Mouse (Mus musculus) retina, adult 2 months (tissue): ENCODE measurements at regions not wholly inside any gene's neighbourhood (a gene's known extent, or its start where the extent isn't known, plus 50 kb on each side); places are given as distances from the start of the nearest gene placed in this dataset.
"Not testable (repeated sequence)": the region's sequence is repeated elsewhere in the genome, so short reads cannot be mapped to it uniquely, and the experiment has no call there.

Source experiments
- DNase-seq: peaks from one replicate; pipeline ENCODE4 v3.0.0-alpha.2; 2012; ENCODE audit warnings: low read depth, low spot score

DNA sequence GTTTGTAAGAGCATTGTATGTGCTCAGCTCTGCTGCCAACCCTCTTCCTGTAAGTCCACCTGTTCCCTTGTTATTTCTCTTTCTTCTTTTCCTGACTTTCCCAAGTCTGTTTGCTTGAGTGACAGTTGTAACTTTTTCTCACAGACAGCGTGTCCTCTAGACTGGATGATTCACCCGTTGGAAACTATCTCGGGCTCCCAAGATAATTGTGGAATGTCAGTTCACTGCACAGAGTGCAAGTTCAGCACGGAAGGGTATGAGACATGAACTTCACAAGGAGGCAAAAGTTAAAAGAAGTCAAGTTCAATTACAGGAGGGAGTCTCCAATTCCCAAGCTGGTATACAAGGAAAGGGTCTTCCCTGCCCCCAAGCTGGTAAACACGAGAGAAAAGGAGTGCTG, 112.5 kb upstream of the Gm5148 start:
- DNase-seq, result no peak

DNA sequence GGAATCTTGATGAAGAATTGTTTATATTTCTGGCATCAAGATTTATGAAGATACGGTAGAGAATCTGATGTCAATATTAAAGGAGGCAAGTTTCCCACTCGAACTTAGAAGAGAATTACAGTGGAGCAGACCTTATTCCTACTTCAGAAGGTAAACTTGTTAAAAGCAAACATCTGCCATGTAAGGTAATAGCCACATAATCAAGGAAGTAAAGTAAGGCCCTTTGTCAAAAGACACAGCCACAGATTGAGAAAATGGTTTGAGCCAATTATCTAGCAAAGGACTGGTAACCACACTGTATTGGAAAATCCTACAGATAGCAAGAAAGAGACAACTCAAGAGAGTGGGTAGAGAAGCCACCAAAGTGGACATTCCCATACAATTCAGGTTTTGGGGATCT, 111.4 kb upstream of the Gm5148 start:
- DNase-seq, result no peak

DNA sequence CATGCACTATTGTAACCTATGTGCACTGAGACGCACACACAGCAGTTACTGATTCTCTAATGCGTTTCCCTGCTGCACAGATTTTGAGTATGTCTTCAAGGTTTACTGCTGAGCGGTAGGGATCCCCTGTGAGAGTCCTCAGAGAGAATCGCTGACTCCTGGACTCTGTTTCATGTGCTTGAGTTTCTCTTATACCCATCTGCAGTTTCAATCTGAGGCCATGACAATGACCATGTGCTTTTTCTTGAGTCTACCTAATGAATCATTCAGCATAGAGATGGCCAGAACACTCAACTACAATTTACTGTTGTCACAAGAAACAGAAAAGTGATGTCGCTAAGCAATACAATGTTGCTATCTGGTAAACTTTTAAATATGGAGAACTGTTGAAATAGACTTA, 110.8 kb upstream of the Gm5148 start:
- DNase-seq, result no peak

DNA sequence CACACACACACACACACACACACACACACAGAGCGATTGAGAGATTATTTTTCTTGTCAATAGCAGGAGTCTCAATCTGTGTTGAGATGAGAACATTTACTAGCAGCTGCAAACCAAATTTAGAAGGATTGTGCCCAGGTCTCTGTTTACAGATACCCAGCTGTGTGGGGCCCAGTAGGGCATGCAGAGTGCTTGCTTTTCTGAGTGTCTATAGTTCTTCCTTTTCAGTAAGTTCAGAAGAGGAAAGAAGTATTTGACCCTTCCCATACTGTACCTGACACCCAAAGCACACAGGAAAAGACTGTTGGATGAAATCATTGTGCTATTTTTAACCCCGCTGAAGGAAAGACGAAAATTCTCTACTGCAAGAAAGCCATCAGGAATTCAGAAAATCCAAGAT, 110.3 kb upstream of the Gm5148 start:
- DNase-seq, result no peak

DNA sequence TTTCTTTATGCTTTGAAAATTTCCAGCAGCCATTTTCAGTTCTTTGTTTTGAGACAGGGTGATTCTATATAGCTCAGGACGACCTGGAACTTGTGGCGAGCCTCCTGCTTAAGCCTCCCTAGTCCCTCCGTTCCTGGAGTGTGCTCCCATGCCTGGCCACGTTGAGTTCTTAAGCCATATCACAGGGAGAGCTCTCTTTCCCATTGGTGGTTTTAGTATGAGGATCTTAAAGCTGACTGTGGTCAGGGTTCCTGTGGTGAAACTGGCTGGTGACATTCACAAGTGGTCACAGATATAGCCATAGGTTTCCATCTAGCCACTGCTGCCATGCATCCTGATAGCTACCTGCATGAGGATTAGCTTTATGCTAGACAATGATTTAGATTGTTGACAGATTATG, 109.1 kb upstream of the Gm5148 start:
- DNase-seq, result no peak

DNA sequence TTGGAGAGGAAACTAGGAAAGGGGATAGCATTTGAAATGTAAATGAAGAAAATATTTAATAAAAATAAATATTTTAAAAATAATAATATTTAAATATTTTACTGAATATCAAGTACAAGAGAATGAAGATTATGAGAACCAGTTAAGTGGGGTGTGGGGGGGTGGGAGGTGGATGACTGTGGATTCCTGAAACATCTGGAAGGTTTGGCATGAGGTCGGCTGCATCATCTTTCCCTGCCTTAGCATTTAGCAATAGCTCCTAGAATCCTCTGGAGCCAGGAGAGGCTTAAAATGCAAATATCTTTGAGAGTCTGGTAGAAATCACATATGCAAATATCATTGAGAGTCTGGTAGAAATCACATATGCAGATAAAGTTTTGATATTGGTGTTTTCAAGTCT, 103.3 kb upstream of the Gm5148 start:
- no peak for DNase-seq

DNA sequence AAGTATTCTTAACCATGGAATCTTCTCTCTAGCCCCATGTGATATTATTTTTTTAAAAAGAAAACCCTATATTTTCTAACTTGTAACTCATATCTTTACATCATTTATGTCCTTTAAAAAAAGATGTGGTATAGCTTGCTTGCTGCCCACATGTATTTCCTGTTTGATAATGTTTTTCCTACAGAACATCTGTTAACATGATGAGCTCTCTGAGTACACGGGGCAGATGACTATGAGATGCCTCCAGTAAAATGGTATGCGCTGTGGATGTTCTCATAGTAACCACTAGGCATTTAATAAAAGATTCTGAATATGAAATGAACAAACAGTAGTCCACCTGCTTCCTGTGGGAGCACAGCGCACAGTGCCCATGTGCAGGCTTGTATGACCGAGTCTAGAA, 101.3 kb upstream of the Gm5148 start:
- no peak for DNase-seq

DNA sequence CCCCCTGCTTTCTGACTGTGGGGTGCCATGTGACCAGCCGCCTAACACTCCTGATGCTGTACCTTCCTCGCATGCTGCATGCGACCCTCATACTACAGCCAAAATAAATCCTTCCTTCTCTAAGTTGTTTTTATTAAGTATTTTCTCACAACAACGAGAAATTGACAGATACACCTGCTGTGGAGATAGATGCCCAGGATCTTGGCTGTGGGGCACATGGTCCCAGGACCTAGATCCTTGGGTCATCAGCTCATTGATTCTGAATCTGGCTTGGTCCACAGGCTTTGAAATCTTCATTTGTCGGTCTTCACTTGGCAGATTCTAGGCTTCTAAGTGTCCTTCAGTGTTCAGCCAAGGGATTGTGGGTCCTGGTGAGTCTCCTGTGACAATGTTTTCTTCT, 100.4 kb upstream of the Gm5148 start:
- DNase-seq, result no peak

DNA sequence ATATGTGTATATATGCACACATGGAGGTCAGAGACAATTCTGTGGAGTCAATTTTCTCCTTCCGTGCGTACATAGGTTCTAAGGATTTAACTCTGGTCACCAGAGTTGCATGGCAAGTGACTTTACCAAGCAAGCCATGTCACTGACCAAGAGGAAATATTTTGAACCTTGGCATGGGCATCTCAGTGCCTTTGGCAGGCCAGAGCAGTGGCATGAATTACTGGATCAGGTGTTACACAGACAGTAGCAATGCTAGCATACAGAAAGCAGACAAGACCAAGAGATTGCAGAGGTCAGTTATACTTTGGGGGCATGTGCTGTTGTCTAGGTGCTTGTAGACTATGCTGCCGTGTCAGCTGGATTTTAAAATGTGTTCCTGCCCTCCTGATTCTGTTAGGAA, 95.2 kb upstream of the Gm5148 start:
- DNase-seq, result no peak

DNA sequence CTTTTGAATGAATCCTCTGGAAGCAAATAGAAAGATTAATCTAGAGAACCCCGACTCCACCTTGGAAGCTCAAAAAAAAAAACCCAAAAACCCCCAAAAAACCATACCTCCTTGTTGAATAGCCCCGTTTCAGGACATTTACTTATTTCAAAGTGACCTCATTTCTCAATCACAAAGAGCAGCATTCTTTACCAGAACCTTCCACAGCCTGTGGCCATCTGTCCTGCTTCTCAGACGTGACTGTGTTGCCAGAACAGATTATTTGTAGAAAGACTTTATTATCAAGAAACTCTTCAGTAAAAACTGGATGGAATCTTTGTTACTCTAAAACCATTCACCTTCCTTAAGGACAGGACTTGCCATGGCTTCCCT, 93.1 kb upstream of the Gm5148 start:
- no peak for DNase-seq

DNA sequence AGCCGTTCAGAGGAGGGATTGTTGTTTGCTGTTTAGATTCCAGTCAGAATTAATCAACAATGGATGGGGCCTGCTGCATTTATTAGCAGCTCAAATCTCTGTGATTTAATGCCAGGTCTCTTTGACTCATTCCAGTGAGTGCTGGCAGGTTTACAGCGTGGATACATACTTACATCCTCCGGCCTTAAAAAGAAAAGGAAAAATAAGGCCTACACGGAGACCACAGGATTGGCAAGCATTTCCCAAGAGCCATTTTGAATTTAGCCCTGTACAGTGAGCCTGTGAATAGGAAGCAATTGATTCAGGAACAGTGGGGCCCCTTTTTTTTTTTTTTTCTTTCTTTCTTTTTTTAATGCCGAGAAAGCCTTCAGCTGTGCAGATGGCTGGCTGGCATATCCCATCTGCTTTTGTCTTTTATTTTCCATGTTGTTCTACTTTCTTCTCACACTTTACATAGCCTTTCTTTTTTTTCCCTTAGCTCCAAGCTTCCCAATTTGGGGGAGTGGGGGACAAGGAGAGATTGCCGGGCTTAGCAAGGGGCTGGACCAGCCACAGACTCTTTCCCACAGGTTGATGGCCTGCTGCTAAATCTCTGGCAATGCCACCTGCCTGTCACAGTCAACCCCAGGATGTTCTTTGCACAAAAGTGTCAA, 92.6 kb upstream of the Gm5148 start:
- DNase-seq, result no peak

DNA sequence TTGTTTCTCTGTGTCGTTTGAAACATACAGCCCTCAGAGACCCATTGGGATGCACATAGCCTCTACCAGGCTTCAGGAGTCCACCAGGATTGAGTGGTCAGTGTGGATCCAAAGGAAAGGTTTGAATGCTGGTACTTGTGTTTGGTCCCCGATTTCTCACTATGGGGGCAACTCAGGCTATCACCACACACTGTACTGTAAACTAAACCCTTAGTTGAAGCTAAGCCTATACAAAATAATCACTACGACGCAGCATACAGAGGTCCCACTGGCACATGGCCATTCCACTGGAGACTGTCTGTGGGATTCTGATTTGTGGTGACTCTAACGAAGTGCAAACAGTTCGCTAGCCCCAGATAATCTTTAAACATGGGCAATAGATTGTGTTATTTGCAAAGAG, 91.5 kb upstream of the Gm5148 start:
- no peak for DNase-seq

DNA sequence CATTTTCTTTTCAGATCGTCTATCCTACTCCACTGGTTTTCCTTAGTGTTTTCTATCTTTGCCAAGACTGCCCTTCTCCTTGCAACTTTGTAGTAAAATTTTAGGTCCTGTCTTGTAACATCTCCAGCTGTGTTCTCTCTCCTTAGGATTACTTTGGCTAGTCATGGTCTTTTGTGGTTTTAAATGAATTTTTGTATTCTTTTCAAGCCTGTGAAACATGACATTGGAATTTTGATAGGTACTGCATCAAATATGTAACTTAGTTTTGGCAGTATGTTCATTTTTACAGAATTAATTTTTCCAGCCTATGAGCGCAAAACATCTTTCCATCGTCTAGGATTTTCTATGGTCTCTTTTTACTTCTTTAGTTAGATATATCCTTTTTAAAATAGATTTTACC, 88.6 kb upstream of the Gm5148 start:
- DNase-seq, result no peak

DNA sequence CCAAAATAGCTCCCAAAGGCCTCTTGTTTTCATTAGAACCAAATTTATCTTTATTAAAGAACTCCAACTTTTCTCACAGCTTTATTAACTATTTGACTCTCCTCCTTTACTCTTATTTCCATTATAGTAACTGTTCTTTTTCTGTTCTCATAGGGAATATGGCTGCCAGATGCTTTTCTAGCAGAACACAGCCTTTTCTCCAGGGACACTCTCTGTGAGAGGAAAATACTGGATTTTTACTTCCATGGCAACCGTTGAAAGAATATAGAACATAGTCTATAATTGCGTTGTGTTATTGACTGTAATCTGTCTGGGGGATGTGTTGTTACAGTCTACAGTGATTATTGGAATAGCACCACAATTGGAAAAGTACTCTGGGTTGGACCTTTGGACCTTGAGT, 87.1 kb upstream of the Gm5148 start:
- no peak for DNase-seq

DNA sequence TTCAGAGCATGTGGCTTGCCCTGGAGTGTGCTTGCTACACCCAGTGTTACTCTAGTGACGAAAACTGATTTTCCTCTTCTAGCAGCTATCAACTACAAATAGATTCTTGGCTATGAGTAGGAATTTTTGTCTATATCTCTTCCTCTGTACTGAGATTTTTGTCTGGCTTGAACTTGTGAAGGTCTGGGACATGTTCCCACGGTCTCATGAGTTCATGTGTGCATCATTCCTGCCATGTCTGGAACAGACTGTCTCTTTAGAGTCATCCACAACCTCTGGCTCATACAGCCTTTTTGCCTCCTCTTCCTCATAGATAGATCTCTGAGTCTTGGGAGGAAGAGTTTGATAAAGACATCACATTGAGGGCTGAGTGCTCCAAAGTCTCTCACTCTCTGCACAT, 86.5 kb upstream of the Gm5148 start:
- no peak for DNase-seq

DNA sequence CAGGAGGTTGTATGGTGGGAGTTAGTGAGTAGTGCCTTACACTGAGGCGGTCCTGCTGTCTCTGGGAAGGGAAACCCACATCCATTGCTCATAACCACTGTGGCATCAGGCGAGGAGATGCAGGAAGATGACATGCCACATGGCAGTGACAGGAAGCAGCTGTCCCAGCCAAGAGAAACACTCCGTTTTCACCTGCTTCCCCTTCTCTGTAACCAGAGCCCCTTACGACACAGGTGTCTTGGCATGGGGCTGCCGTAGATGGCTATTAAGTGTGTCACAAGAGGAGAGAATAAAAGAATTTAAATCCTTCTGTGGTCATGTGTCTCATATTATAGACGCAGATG, 81.5 kb upstream of the Gm5148 start:
- DNase-seq, result no peak

DNA sequence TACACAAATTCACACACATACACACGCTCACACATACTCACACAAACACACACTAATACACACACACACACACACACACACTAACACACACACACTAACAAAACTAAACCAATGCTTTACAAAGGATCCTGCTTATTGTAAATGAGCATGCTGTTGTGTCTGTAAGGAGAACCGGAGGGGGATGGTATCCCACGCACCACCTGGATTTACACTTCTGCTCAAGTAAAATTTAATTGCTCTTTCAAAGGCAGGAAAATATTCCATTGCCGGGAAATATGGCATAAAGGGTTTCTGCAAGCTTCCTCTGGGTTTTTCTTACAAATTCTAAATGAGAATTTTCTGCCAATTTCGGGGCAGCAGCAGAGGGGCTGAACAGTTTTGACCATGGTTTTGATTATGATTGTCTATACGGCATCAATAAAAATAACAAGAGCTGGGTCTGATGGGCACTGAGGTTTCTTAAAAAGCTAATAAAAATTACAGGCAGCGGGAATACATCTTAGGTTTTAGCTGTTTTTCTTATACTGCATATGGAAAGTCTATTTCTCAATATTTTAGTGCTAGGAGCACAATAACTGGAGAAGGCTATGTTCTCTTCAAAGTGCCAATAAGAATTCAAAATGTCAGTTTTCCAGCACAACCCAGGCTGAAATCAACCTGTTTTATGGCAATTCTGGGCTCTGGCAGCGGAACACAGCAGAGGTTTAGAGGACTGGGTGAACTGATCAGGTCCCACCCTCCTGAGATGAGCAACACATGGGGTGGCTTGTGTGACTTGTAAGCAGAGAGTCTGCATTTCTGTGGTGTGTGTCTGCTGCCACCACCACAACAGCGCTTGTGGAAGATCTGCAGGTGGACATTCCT, 80.9 kb upstream of the Gm5148 start:
- no peak for DNase-seq

DNA sequence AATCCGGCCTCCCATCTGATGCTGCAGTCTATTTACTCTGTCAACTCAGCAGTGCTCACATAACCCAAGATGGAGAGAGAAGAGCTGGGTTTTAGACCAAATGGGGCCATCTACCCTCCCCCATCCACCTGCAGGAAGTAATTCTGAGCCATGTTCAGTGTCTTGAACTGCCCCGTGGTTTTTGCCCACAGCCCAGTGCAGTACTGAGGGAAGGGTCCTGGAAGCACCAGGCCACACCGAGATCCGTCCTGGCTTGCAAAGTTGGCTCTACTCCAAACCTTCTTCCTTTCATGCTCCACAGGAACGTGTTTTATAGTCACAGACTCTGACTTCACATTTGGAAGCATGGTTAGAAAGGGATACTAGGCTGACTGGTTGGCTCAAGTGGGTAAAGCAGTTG, 80.0 kb upstream of the Gm5148 start:
- no peak for DNase-seq

DNA sequence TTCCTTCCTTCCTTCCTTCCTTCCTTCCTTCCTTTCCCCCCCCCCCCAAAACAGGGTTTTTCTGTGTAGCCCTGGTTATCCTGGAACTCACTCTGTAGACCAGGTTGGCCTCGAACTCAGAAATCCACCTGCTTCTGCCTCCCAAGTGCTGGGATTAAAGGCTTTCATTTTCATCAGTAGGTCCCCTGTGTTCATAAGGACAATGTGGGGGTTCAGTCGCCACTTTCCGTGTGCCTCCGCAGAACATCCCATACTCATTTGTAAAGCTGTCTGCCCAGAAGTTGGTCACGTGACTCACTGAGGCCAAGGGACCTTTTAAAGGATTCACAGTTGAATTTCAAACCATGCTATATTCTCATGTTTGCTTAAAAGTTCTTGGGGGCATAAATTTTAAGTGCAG, 79.5 kb upstream of the Gm5148 start:
- DNase-seq, result not testable (repeated sequence)

DNA sequence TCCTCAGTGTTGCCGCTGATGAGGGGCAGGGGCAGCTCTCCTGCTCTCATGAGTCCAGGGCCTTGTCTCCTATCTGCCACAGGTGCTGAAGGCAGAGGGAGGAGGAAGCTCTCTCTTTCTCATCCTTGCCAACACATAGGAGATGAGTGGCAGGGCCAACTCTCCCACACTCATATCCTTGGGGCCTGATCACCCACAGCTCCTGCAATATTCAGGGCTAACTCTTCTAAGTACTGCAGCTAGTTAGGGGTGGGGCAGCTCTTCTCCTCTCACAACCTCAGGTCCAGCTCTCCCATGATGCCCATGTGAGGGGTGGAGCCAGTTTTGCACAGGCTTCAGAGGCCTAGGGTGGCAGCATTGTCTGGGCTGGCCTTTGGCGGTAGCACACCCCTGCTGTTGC, 77.3 kb upstream of the Gm5148 start:
- no peak for DNase-seq

DNA sequence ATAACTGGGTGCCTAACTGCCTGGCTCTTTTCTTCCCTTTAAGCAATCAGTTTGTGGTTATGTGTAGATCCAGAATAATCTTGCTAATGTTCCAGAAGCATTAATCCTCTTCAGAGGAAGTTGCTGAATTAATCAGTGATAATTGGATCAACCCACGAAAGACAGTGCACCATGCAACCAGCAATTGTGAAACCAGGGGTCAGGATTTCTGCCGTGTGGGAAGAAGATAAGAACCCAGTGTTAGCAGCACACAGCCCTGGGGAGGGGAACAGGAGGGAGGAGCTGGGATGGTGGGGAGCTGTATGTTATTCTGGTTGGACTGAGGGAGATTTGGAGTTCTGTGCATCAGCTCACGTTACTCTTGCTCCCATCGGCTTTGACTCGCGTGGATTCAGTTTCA, 75.5 kb upstream of the Gm5148 start:
- no peak for DNase-seq

DNA sequence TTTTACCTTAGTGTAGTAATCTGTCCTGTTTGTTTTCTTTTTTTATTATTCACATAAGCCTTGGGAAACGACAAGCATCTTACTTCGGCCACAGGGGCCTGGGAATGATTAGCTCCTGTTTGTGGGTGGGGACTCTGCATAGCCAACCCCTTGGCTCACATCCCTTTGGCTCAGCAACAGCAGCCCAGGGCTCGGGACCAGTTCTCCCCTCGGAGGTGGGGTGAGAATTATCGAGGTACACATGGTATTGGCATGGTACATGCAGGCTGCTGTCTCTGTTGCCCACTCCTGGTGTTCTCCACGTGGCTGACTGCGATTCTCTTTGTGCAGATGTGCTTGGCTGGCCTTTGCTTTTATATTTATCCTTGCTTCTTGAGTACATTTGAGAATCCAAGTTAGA, 65.4 kb upstream of the Gm5148 start:
- no peak for DNase-seq

DNA sequence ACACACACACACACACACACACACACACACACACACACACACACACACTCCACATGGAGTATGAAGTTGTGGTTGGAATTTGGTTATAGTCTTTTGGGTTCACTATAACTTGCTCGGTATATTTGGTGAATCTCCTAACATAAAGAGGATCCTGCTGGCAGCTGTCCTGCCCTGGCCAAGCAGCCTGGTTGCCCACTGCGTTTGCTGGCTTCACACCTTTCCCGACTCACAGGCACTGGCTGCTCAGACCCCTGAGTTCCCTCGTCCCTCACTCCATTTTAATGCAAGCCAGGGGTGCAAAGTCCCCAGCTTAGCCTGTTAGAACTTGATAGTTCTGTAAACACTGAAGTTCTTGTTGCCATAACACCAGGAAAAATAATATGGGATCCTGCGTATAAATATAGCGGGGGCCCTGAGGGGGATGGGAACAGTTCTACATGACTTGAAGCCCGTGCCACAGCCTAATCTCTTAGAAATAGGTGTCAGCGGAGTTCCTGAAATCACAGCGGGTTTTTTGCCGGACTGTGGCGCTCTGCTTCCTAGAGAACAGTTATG, 64.9 kb upstream of the Gm5148 start:
- DNase-seq, result no peak
